Mouse (Mus musculus) neural tube, embryonic 14.5 days (tissue): ENCODE measurements around the gene Strap. TPM values are rescaled to one million over a fixed set of nuclear protein-coding genes. Genes with fewer than 3 reads are reported as not detected.

Experiments
- ATAC-seq: fragments of 200-750 bp; cut with Nextera tagmentation; 2 replicates; pipeline ENCODE4 v1.8.0; 2017; ENCODE audit warnings: low read depth, mild to moderate bottlenecking, moderate TSS enrichment, moderate library complexity
- H3K27ac ChIP-seq: fragments of 300-500 bp; sonication (generic); 2 replicates; pipeline ENCODE4 v1.5.1; 2014; ENCODE audit warnings: low read depth, mild to moderate bottlenecking, control low read depth, low read length, moderate library complexity, mixed read lengths
- H3K27me3 ChIP-seq: fragments of 300-500 bp; sonication (generic); 2 replicates; pipeline ENCODE4 v1.6.1; 2014; ENCODE audit warnings: low read length; ENCODE audit not compliant: control insufficient read depth, insufficient read depth
- H3K36me3 ChIP-seq: fragments of 300-500 bp; sonication (generic); 2 replicates; pipeline ENCODE4 v1.6.1; 2014; ENCODE audit warnings: low read length, mixed read lengths; ENCODE audit not compliant: control insufficient read depth, insufficient read depth
- H3K4me1 ChIP-seq: fragments of 300-500 bp; sonication (generic); 2 replicates; pipeline ENCODE4 v1.6.1; 2014; ENCODE audit warnings: low read length; ENCODE audit not compliant: control insufficient read depth, insufficient read depth
- H3K4me2 ChIP-seq: fragments of 300-500 bp; sonication (generic); 2 replicates; pipeline ENCODE4 v1.6.1; 2014; ENCODE audit warnings: mild to moderate bottlenecking, low read depth, low read length, control low read depth
- H3K4me3 ChIP-seq: fragments of 300-500 bp; sonication (generic); 2 replicates; pipeline ENCODE4 v1.5.1; 2014; ENCODE audit warnings: low read depth, low read length, control low read depth, mixed read lengths
- H3K9ac ChIP-seq: fragments of 300-500 bp; sonication (generic); replicated peaks from 2 replicates; pipeline ENCODE4 v1.6.1; 2014; ENCODE audit warnings: low read depth, mild to moderate bottlenecking, control low read depth, low read length, mixed read lengths
- H3K9me3 ChIP-seq: fragments of 300-500 bp; sonication (generic); 2 replicates; pipeline ENCODE4 v1.6.1; 2016; ENCODE audit warnings: low read length; ENCODE audit not compliant: control insufficient read depth
- WGBS: fragments of 180-500 bp; shearing (Covaris S2); extraction: QIAGEN DNeasy Blood & Tissue Kit; methylation state at CpG from one replicate; pipeline ENCODE4 v1.1.7; 2014; 5-methylcytosine and 5-hydroxymethylcytosine counted together
- polyA plus RNA-seq: library from polyadenylated mRNA; unstranded; fragments of >200 nt; fragmentation: Nextera tagmentation; extraction: Ambion mirVana; gene quantifications from 2 replicates; pipeline ENCODE4 v1.2.1, GENCODE M21; 2014

Gene Strap
- polyA plus RNA-seq, 1 experiment from 2014 or later: 172 TPM

- no peaks in the 10 kb centered on the region for H3K9me3 ChIP-seq
- H3K9ac ChIP-seq: no peak overlapping the region
- no peaks in the 10 kb centered on the region for H3K27me3 ChIP-seq
- H3K4me1 ChIP-seq: no peaks in the 10 kb centered on the region
- no peak overlapping the region for H3K4me2 ChIP-seq
- H3K27ac ChIP-seq: no peak overlapping the region
- 42% methylated on average over 7 of the region's 7 CpGs for WGBS
- H3K36me3 ChIP-seq: no peaks in the 10 kb centered on the region
- H3K4me3 ChIP-seq: no peak overlapping the region
- no peak for ATAC-seq
Observed at GRCm38 (mm10) chr6:137712654-137713309, 22.1 kb upstream of the Strap start.

- no peak overlapping the region for H3K4me3 ChIP-seq
- no peak for ATAC-seq
- H3K27me3 ChIP-seq: no peaks in the 10 kb centered on the region
- H3K36me3 ChIP-seq: no peaks in the 10 kb centered on the region
- no peak overlapping the region for H3K9ac ChIP-seq
- 80% methylated on average over 3 of the region's 3 CpGs for WGBS
- no peaks in the 10 kb centered on the region for H3K4me1 ChIP-seq
- no peak overlapping the region for H3K4me2 ChIP-seq
- no peak overlapping the region for H3K27ac ChIP-seq
- no peaks in the 10 kb centered on the region for H3K9me3 ChIP-seq
Observed at GRCm38 (mm10) chr6:137713310-137713664, 21.6 kb upstream of the Strap start.

- no peak for ATAC-seq
- H3K4me1 ChIP-seq: no peaks in the 10 kb centered on the region
- WGBS: 38% methylated on average over 5 of the region's 5 CpGs
- H3K27me3 ChIP-seq: no peaks in the 10 kb centered on the region
- H3K27ac ChIP-seq: no peak overlapping the region
- no peak overlapping the region for H3K9ac ChIP-seq
- no peaks in the 10 kb centered on the region for H3K36me3 ChIP-seq
- H3K4me2 ChIP-seq: no peak overlapping the region
- no peaks in the 10 kb centered on the region for H3K9me3 ChIP-seq
- H3K4me3 ChIP-seq: no peak overlapping the region
Observed at GRCm38 (mm10) chr6:137716802-137717201, 18.1 kb upstream of the Strap start.

- H3K27ac ChIP-seq: no peak overlapping the region
- WGBS: 94% methylated on average over 15 of the region's 15 CpGs
- no peaks in the 10 kb centered on the region for H3K27me3 ChIP-seq
- H3K4me1 ChIP-seq: no peaks in the 10 kb centered on the region
- no peak overlapping the region for H3K9ac ChIP-seq
- H3K4me2 ChIP-seq: no peak overlapping the region
- H3K36me3 ChIP-seq: no peaks in the 10 kb centered on the region
- ATAC-seq: no peak
- H3K4me3 ChIP-seq: no peak overlapping the region
- H3K9me3 ChIP-seq: no peaks in the 10 kb centered on the region
Observed at GRCm38 (mm10) chr6:137722220-137722931, 12.5 kb upstream of the Strap start.

- Histone ChIP-seq H3K9ac (no peak overlapping the region), H3K4me3 (no peak overlapping the region), H3K36me3 (no peaks in the 10 kb centered on the region), H3K27ac (no peak overlapping the region), H3K4me2 (no peak overlapping the region), H3K9me3 (no peaks in the 10 kb centered on the region), H3K4me1 (no peaks in the 10 kb centered on the region), H3K27me3 (no peaks in the 10 kb centered on the region)
- ATAC-seq: peak; percentile 70; the same call in 1 of the 2 replicates
- WGBS: 4% methylated on average over 4 of the region's 4 CpGs
Observed at GRCm38 (mm10) chr6:137723898-137724297, 11.0 kb upstream of the Strap start.

GRCm38 (mm10) chr6:137734460-137734845 is 425 bp upstream of the Strap start:
- 13% methylated on average over 7 of the region's 7 CpGs for WGBS
- Histone ChIP-seq H3K4me3 (peak overlapping the region; percentile 85), H3K27me3 (no peaks in the 10 kb centered on the region), H3K9me3 (no peaks in the 10 kb centered on the region), H3K27ac (peak overlapping the region; percentile 86), H3K9ac (peak overlapping the region; percentile 94), H3K4me2 (peak overlapping the region; percentile 93), H3K36me3 (no peaks in the 10 kb centered on the region), H3K4me1 (peaks cover 14% of the 10 kb centered on the region)
- ATAC-seq: peak; percentile 33; the same call in 1 of the 2 replicates

- Histone ChIP-seq H3K27ac (peak overlapping the region; percentile 86), H3K9ac (peak overlapping the region; percentile 94), H3K4me2 (peak overlapping the region; percentile 93), H3K9me3 (no peaks in the 10 kb centered on the region), H3K27me3 (no peaks in the 10 kb centered on the region), H3K4me1 (peaks cover 14% of the 10 kb centered on the region), H3K4me3 (peak overlapping the region; percentile 85), H3K36me3 (peaks cover 11% of the 10 kb centered on the region; the same call in 1 of the 2 replicates)
- ATAC-seq: no peak
- 6% methylated on average over 17 of the region's 17 CpGs for WGBS
Observed at GRCm38 (mm10) chr6:137735671-137736238, 877 bp downstream of the Strap start.

- Histone ChIP-seq H3K9me3 (no peaks in the 10 kb centered on the region), H3K4me1 (peaks cover 12% of the 10 kb centered on the region), H3K27ac (no peak overlapping the region), H3K4me3 (no peak overlapping the region), H3K4me2 (no peak overlapping the region), H3K27me3 (no peaks in the 10 kb centered on the region), H3K9ac (no peak overlapping the region), H3K36me3 (peaks cover 49% of the 10 kb centered on the region)
- WGBS: 95% methylated on average over 2 of the region's 2 CpGs
- ATAC-seq: no peak
Observed at GRCm38 (mm10) chr6:137740972-137741371, 6.1 kb downstream of the Strap start.

GRCm38 (mm10) chr6:137744700-137745099 is 9.8 kb downstream of the Strap start:
- ATAC-seq: no peak
- Histone ChIP-seq H3K9ac (no peak overlapping the region), H3K4me3 (no peak overlapping the region), H3K4me2 (no peak overlapping the region), H3K9me3 (no peaks in the 10 kb centered on the region), H3K36me3 (peaks cover 66% of the 10 kb centered on the region), H3K4me1 (no peaks in the 10 kb centered on the region), H3K27ac (no peak overlapping the region), H3K27me3 (no peaks in the 10 kb centered on the region)
- 92% methylated on average over 4 of the region's 4 CpGs for WGBS
